Mouse (Mus musculus): Measurements from ENCODE around the gene Nlrp10. TPM values are rescaled to one million over a fixed set of nuclear protein-coding genes. Genes with fewer than 3 reads are reported as not detected.
A peak's percentile ranks its signal among the peaks of the same experiment; 100 is the strongest.

Nlrp10 gene
- under 1 TPM; 0.29 to 0.43 TPM for total RNA-seq (2021)
- long read RNA-seq = 0 reads

GRCm38 (mm10) chr7:108929726-108930393, at the start of gene Nlrp10:
TSS of gene Nlrp10 (minus strand) at chr7:108930178.
- DNase-seq (ENCODE audit: low spot score in 2 of 2) = no peak

DNA sequence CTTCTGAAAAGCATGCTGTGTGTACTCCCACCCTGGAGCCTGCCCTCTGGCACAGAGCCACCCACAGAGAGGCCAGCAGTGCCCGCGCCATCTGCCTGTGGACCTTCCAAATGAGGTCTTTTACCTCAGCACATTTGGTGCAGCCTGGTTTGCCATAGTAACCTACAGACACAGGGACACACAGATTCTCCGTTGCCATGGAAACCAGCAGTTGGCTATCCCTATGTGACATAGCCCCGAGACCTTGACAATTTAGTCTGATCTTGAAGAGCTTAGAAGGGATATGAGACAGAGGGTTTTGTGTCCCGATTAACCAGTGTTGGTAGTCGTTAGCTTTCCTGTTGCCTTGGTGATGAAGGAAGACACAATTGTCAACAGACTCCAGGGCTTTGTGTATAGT, 42.3 kb upstream of the Nlrp10 start:
- DNase-seq (ENCODE audit: low spot score in 2 of 2) = peak; percentile 50 to 55

DNA sequence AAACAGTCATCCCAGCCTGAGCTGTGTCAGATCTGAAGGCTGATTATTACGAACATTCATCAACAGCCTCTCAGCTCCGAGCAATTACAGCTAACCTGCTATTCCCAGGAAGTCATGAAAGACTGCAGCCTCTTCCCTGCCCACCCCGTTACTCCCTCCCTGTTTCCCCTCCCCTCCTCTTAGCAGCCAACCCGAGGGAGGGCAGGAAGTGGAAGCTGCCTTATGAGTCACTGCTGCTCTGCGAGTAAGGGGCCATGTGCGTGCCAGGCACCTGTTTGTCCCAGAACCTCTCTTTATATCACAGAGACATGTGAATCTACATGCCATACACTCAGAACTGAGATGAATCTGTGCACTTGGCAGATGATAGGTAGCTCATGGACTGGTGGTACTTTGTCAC, 38.2 kb upstream of the Nlrp10 start:
- no peak for DNase-seq (ENCODE audit: low spot score in 2 of 2)

- peak; percentile 61 to 73 for DNase-seq (ENCODE audit: low spot score in 2 of 2)
These were observed 36.9 kb upstream of the Nlrp10 start for GRCm38 (mm10) chr7:108966742-108967362.

GRCm38 (mm10) chr7:108965968-108966367, 36.0 kb upstream of the Nlrp10 start:
- no peak for DNase-seq (ENCODE audit: low spot score in 2 of 2)

DNA sequence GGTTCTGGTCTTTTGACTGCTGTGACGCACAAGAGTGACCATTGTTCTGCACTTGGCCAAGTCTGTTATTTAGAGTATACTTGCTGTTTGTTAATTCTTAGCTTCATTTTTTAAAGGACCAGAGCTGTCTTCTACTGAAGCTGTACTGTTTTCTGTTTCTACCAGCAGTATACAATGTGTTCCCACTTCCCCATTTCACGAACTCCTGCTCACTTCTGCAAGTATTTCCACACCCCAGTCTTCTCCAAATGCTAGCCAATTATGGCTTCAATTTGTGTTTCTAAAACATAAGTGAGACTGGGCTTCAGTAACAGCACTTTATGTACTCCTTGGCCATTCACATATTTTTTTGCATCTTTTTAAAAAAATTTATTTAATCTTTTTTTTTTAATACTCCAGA, 27.8 kb upstream of the Nlrp10 start:
- DNase-seq (ENCODE audit: low spot score in 2 of 2) = no peak

DNA sequence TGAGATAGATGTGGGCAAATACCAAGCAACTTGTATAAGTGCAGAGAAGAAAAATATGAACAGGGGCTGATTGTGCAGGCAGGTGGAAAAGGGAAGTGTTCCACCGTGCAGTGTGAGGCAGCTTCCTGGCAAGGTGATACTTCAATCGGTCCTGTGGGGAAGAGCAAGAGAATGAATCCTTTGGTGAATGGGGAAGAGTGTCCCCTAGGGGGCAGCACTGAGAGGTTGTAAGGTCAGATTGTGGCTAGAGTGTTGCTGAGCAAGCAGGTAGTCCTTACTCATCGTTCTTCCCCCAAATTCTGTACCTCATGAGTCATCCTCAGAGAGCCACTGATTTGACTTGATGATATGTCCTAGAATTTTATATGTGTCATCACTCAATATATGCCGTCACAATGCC, 24.2 kb upstream of the Nlrp10 start:
- peak in 1 of 2 experiments; percentile 33 for DNase-seq (ENCODE audit: low spot score in 2 of 2)

DNA sequence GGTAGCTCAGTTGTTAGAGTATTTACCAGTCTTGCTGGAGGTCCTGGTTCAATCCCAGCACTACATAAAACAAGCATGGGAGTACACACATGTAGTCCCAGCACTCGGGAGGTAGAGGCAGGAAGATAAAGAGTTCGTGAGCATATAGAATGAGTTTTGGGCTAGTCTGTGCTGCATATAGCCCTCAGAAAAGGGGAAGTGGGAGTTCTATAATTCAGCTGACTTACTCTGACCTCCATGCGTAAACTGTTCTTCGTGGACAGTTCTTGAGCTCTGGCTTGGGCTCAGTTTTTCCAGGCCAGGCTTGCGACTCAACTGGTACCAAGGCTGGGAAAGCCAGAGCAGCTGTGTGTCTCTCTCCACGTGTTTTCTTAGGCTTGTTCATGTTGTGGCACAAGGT, 22.8 kb upstream of the Nlrp10 start:
- DNase-seq (ENCODE audit: low spot score in 2 of 2) = no peak

GRCm38 (mm10) chr7:108950762-108951331, 20.9 kb upstream of the Nlrp10 start:
- DNase-seq (ENCODE audit: low spot score in 2 of 2) = peak; percentile 68 to 69

DNA sequence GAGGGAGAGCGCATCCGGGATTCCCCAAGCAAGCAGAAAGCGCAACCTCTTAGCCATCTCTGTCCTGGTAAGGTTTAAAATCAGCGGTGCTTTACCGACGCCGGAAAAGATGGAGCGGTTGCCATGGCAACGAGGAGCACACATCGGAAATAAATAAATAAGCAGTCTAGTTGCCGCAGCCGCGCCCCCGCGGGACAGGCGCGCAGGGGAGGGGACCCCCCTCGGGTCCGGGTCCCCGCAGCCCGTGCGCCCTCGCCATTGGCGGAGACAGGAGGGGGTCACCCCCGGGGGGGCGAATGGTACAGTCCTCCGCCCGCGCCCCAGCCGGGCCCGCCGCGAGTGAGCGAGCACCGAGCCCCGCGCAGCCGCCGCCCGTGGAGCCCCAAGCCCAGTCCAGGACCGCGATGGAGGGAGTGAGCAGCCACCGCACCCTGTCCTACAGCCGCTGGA, 20.4 kb upstream of the Nlrp10 start, which contains the start of gene Tub:
Gene Tub, plus strand, starts transcription at position 27 of the 450 bp plus-strand sequence.
- DNase-seq (ENCODE audit: low spot score in 2 of 2) = peak; percentile 77 to 83

GRCm38 (mm10) chr7:108949301-108949700, 19.3 kb upstream of the Nlrp10 start:
- no peak for DNase-seq (ENCODE audit: low spot score in 2 of 2)

DNA sequence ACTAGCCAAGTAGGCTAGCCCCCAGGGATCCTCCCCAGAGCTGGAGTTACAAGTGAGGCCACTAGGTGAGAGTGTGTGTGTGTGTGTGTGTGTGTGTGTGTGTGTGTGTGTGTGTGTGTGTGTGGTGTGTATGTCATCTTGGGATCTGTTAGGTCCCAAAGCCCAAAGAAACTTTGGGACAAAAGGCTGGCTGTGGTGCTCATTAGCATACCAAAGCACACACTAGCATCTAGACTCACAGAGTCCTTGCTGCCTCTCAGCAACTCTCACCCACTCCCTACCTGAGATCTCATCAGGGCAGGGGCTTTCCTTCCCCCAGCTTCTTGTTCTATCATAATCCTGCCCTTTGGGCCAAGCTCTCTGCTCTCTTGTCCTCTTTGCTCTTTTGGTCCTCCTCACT, 18.6 kb upstream of the Nlrp10 start:
- DNase-seq (ENCODE audit: low spot score in 2 of 2) = no peak

DNA sequence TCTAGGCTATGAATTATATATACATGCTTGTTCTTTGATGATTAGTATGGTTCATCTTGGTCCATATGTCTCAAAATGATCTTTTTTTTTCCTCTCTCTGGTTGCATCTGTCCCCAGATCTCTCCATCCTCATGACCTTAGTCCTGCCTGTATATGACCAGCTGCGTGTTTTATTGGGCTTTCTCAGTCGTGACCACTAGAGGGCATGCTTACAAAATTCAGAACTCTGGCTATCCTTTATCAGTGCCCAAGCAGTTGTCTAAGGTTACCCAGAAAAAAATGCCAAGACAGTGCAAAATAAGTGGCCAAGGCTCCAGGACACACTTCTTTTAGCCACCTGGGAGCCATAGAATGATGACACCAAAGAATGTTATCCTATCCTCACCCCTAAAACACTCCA, 14.0 kb upstream of the Nlrp10 start:
- peak; percentile 46 to 59 for DNase-seq (ENCODE audit: low spot score in 2 of 2)

DNA sequence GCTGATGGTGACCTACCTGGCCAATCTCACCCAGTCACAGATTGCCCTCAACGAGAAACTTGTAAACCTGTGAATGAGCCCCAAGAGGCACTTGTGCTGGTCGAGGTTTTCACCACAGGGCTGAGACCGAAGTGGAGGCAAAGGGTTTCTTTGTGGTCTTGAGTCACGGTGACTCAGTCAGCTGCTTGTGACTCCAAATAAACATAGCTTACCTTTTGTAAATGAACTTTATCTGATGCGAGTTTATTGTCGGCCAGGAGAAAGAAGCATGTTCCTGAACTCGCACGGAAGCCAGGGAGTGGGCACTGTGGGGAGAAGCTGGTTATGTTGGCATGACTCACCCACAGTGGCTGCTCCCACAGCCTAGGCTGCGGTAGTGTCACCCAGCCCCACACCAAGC, 11.5 kb upstream of the Nlrp10 start:
- DNase-seq (ENCODE audit: low spot score in 2 of 2) = no peak

GRCm38 (mm10) chr7:108936591-108936990, 6.6 kb upstream of the Nlrp10 start:
- DNase-seq (ENCODE audit: low spot score in 2 of 2) = no peak

DNA sequence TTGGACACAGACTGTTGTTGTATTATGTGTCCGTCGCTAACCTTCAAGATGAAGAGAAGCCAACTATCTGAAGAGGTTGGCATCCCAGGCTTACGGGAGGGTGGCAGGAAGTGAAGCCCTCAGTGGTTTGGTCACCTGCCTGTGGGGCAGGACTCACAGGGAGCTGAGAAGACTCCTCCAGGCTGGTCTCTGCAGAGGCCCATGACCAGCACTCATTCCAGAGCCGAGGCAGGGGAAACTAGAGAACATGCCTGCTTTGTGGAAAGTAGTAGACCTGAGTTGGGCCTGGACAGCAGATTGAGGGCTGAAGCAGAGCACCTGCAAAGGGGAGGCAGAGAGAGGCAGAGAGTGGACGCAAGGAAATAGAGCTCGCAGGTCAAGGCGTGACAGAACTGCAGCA, 5.4 kb upstream of the Nlrp10 start:
- no peak for DNase-seq (ENCODE audit: low spot score in 2 of 2)

- no peak for DNase-seq (ENCODE audit: low spot score in 2 of 2)
These were observed 4.9 kb upstream of the Nlrp10 start for GRCm38 (mm10) chr7:108934836-108935235.

DNA sequence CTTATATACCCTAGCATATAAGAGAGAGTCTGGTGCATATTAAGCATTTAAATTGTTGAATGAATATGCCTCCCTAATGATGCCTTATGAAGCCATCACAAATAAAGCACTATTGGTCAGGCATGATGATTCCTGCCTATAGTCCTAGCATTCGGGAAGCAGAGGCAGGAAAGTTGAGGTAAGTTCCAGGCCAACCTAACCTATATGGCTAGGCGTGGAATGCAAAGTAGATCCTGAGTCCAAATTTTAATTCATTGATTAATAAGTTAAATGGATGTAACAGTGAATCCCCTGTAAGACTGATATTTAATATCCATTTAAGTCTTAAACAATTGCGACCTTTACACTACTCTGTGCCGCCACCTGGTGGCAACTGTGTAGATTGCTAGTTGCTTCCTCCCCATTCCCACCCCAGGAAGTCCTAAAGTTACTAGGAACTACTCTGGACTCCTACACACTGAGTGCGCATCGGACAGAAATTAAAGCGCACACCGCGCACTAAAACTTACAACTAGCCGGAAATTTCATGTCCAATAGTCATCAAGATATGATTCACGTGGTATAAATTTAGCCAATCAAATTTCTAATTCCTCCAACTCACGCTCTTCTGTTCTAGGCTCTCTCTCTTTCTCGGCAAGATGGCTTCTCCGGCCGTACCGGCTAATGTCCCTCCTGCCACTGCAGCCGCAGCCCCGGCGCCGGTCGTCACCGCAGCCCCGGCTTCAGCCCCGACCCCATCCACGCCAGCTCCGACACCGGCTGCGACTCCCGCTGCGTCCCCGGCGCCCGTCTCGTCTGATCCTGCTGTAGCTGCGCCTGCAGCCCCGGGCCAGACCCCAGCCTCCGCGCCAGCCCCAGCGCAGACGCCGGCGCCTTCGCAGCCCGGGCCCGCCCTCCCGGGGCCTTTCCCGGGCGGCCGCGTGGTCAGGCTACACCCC, 4.1 kb upstream of the Nlrp10 start, which contains the start of gene Eif3f:
Gene Eif3f, plus strand, starts transcription at position 624 of the 938 bp plus-strand sequence.
- peak; percentile 97 for DNase-seq (ENCODE audit: low spot score in 2 of 2)

- DNase-seq (ENCODE audit: low spot score in 2 of 2) = no peak
These were observed 1.4 kb downstream of the Nlrp10 start for GRCm38 (mm10) chr7:108928280-108929188.

DNA sequence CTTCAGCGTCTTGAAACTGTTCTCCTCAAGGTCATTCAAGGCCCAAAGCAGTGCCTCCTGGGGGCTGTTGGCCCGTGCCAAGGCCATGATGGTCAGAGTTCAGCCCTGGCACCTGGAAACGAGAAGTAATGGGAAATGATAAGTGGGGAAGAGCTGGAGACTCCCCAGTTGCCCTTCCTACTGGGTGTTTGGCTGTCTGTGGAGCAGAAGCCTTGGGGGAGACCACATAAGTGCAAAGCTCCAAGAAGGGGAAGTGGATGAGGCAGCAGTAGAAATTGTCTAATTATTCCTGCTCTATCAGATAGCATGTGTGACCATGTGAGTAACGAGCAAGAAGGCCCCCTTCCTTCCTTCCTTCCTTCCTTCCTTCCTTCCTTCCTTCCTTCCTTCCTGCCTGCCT, 2.9 kb downstream of the Nlrp10 start:
- no peak for DNase-seq (ENCODE audit: low spot score in 2 of 2)
